Mouse (Mus musculus) G1E (cell line): Measurements from ENCODE around the gene Tctn3.

ENCODE experiments used
- CTCF ChIP-seq: IDR thresholded peaks from 2 replicates; pipeline ENCODE4 v1.5.1; 2012; ENCODE audit warnings: low read depth, low read length, inconsistent platforms, mixed read lengths
- GATA1 ChIP-seq: IDR thresholded peaks from 2 replicates; pipeline ENCODE4 v1.6.1; 2012; ENCODE audit warnings: borderline replicate concordance, low read length, inconsistent platforms, mixed read lengths
- TAL1 ChIP-seq: conservative IDR thresholded peaks from 2 replicates; pipeline ENCODE4 v1.6.1; 2012; ENCODE audit warnings: low read depth, low read length, inconsistent platforms, mixed read lengths

- TF ChIP-seq CTCF (no peak), TAL1 (no peak), GATA1 (no peak)
These were observed 23.8 kb downstream of the Tctn3 start, which contains the start of gene Aldh18a1 for GRCm38 (mm10) chr19:40588293-40588654.
